Mouse (Mus musculus) ES-E14 (cell line): Measurements from ENCODE around the gene Adamts20. TPM values are rescaled to one million over a fixed set of nuclear protein-coding genes. Genes with fewer than 3 reads are reported as not detected.

Source experiments
- DNase-seq: peaks from one replicate; pipeline ENCODE4 v3.0.0-alpha.2; 2013; ENCODE audit warnings: low read depth, low spot score
- H3K27ac ChIP-seq: 2 replicates; pipeline ENCODE4 v1.5.1; 2012; ENCODE audit warnings: low read depth, mild to moderate bottlenecking, low read length, moderate library complexity, mixed read lengths; ENCODE audit not compliant: poor library complexity, insufficient read depth, severe bottlenecking
- H3K36me3 ChIP-seq: 2 replicates; pipeline ENCODE4 v1.6.1; 2012; ENCODE audit warnings: mild to moderate bottlenecking, low read length, moderate library complexity, mixed read lengths; ENCODE audit not compliant: control insufficient read depth, poor library complexity, insufficient read depth, severe bottlenecking
- H3K4me1 ChIP-seq, 2 experiments: fragments of 150-350 bp in 1 of 2; sonication (generic) in 1 of 2; 2 replicates each; pipeline ENCODE4 v1.6.1; 2012; ENCODE audit warnings: low read length in 2 of 2, mild to moderate bottlenecking in 1 of 2, mixed read lengths in 1 of 2; ENCODE audit not compliant: control insufficient read depth in 2 of 2, insufficient read depth in 2 of 2, poor library complexity in 1 of 2
- H3K4me3 ChIP-seq, 2 experiments: fragments of 150-350 bp in 1 of 2; sonication (generic) in 1 of 2; 2 replicates each; pipeline ENCODE4 v1.5.1; 2012; ENCODE audit warnings: low read length in 2 of 2, low read depth in 1 of 2, mild to moderate bottlenecking in 1 of 2, mixed read lengths in 1 of 2; ENCODE audit not compliant: insufficient read depth in 1 of 2, poor library complexity in 1 of 2, severe bottlenecking in 1 of 2
- H3K9ac ChIP-seq: 2 replicates; pipeline ENCODE4 v1.6.1; 2012; ENCODE audit warnings: low read depth, mild to moderate bottlenecking, low read length, mixed read lengths; ENCODE audit not compliant: poor library complexity, insufficient read depth, severe bottlenecking
- H3K9me3 ChIP-seq: fragments of 150-350 bp; sonication (generic); 2 replicates; pipeline ENCODE4 v1.6.1; 2012; ENCODE audit warnings: low read depth, mild to moderate bottlenecking, low read length; ENCODE audit not compliant: control insufficient read depth, insufficient read depth
- HCFC1 ChIP-seq: IDR thresholded peaks from 2 replicates; pipeline ENCODE4 v1.6.1; 2012; ENCODE audit warnings: low read length, inconsistent platforms, borderline replicate concordance; ENCODE audit not compliant: insufficient read depth
- MAFK ChIP-seq: IDR thresholded peaks from 2 replicates; pipeline ENCODE4 v1.6.1; 2014; ENCODE audit warnings: mild to moderate bottlenecking, low read depth, low read length, inconsistent platforms; ENCODE audit not compliant: insufficient read depth
- ZC3H11A ChIP-seq: IDR thresholded peaks from 2 replicates; pipeline ENCODE4 v1.6.1; 2012; ENCODE audit warnings: low read depth, mild to moderate bottlenecking, inconsistent platforms, low read length, borderline replicate concordance
- in situ Hi-C, 2 experiments: fragments of 600-800 bp; cut with MboI; formaldehyde crosslinking; loops; one replicate each; pipeline ENCODE4 v1.15.1; 2025; ENCODE audit warnings: low sequenced_read_pairs in 2 of 2, inconsistent platforms in 1 of 2; ENCODE audit not compliant: unreplicated experiment in 2 of 2
- total RNA-seq: library from RNA; depleted of rRNA; stranded (reverse); fragments of 300-350 nt; gene quantifications from 2 replicates; pipeline ENCODE4 v1.2.3, GENCODE M21; 2012; rRNA removed

Gene Adamts20
- total RNA-seq, 1 experiment: 0.80 TPM

GRCm38 (mm10) chr15:94220686-94221085 lies 244.5 kb downstream of the Adamts20 start:
- no peak for DNase-seq
- Histone ChIP-seq H3K9me3 (no peaks in the 10 kb centered on the region), H3K36me3 (no peaks in the 10 kb centered on the region), H3K27ac (no peak overlapping the region), H3K4me3 (no peak overlapping the region), H3K4me1 (no peaks in the 10 kb centered on the region), H3K9ac (no peak overlapping the region)
- in situ Hi-C loops: loop anchor here (25.0 kb wide), 1 partner anchor 633 kb away; the partner anchor contains the start of gene Prickle1 (in 2 of the 2)
- TF ChIP-seq ZC3H11A: no peak
- TF ChIP-seq MAFK: no peak
- TF ChIP-seq HCFC1: no peak

Other genes starting within 250 kb of the Adamts20 start
- gene Pus7l, start 78.1 kb upstream of the Adamts20 start, total RNA-seq: 4.1 and 6.6 TPM in 2 replicates
- 2.3 and 2.4 TPM in 2 replicates for gene Irak4, start 78.2 kb upstream of the Adamts20 start, total RNA-seq
- gene Twf1, start 124.5 kb upstream of the Adamts20 start, total RNA-seq: 29.7 and 45.6 TPM in 2 replicates
- 0.48 and 0.71 TPM in 2 replicates for gene Tmem117, start 163.8 kb upstream of the Adamts20 start, total RNA-seq